Mouse (Mus musculus) thymus, postnatal 10 days (tissue): Measurements from ENCODE around the gene Mrpl32.

Experiments
- DNase-seq, 2 experiments: peaks; one replicate each; pipeline ENCODE4 v3.0.0; 2021; ENCODE audit warnings: low spot score in 2 of 2

Mrpl32 gene

GRCm38 (mm10) chr13:14612926-14613529 lies at the start of gene Mrpl32, which contains the start of gene Psma2:
Gene Mrpl32 (minus strand): TSS chr13:14613165.
Gene Psma2 (plus strand): TSS chr13:14613240.
- DNase-seq: peak; percentile 96

- no peak for DNase-seq
Observed at GRCm38 (mm10) chr13:14649301-14649700, 36.3 kb upstream of the Mrpl32 start.

DNA sequence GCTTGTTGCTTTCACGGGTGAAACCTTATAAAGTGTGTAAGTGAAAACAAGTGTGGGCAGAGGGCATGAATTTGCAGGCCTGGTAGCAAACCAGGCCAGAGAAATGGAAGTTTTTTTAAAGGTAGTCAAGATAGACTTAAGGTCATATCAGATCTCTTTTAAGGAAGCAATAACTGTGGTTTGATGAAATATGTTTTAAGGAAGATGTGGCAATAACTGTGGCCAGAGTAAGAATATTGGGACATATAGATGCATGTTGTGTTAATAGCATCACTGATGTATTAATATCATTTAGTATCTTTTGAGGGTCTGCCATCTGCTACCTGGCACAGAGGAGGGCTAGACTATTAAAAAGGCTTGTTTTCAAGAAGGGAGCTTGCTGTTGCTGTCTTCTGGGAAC lies 27.0 kb upstream of the Mrpl32 start:
- no peak for DNase-seq

GRCm38 (mm10) chr13:14629726-14630641 lies 17.0 kb upstream of the Mrpl32 start, which contains the start of gene AW209491:
Gene AW209491 (plus strand): TSS chr13:14630154.
- DNase-seq: peak; percentile 90 to 93

GRCm38 (mm10) chr13:14618724-14619123 lies 5.8 kb upstream of the Mrpl32 start:
- DNase-seq: peak; percentile 52 to 74

- peak in 1 of 2 experiments; percentile 6 for DNase-seq
Observed at GRCm38 (mm10) chr13:14613553-14613952, 588 bp upstream of the Mrpl32 start.

GRCm38 (mm10) chr13:14612463-14612862 lies 502 bp downstream of the Mrpl32 start:
- no peak for DNase-seq

DNA sequence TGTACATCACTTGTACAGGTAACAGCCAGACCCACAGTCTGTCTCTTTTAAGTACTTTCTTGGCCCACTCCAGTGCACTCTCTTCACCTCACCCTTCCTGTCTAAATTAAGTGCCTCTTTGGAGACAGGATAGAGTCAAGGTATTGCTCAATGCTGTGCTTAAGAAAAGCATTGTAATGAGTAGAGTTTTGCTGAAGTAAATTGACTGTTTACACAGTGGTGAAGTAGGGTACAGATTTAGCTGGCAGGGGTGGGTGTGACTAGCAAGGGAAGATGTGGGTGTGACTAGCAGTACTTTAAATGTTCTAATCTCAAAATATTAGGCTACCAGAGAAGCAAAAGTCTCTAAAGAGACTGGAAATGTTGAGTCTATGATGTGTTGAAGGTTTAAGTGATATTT lies 5.3 kb downstream of the Mrpl32 start:
- DNase-seq: no peak

DNA sequence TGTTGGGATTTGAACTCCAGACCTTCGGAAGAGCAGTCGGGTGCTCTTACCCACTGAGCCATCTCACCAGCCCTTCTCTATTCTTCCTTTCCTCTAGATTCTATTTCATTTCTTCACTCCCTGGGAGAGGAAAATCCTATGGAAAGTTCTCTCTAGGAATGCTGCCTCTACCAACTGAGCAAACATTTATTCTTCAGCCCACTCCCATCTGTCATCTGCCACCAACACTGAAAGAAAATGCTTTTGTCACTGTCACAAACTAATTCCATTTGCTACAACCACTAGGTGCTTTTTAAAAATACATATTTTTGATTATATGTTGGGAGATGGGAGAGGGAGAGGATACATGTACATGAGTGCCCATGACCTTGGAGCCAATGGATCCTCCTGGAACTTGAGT lies 10.2 kb downstream of the Mrpl32 start:
- no peak for DNase-seq

GRCm38 (mm10) chr13:14580392-14580791 lies 32.6 kb downstream of the Mrpl32 start:
- DNase-seq: no peak

DNA sequence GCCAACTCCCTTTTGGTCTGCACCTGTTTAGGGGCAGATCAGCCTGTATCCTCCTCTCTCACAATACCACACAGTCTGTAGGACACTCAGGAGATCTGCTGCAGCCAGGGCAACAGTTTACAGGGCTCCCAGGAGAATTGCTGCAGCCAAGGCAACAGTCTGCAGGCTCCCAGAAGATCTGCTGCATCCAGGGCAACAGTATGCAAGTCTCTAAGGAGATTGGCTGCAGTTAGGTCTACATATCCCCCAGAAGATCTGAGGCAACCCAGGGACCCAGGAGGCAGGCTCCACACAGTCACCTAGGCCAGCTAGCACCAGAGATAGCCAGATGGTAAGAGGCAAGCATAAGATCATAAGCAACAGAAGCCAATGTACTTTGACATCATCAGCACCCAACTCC lies 38.8 kb downstream of the Mrpl32 start:
- no peak for DNase-seq

- DNase-seq: no peak
Observed at GRCm38 (mm10) chr13:14561336-14561735, 51.6 kb downstream of the Mrpl32 start.
